ENCODE assay signal across 24 mouse cellular contexts in genomic region chr16:38240167-38240566, GRCm38 (mm10). TPM values are rescaled to one million over a fixed set of nuclear protein-coding genes. Genes with fewer than 3 reads are reported as not detected.
DNase-seq lines count a peak whose midpoint lies in the region; ATAC-seq and TF ChIP-seq lines count a peak whose summit lies in the region.
"Had no signal": no experiment of that assay in that cellular context is flagged by ENCODE, and none has a peak within 500 bp of the region (broad histone marks: within the 10 kb centered on the region; RNA-seq: fewer than 3 reads in every experiment).

No protein-coding gene starts in this region.

- H3K27me3 ChIP-seq in embryonic facial prominence, embryonic 11.5 days (ENCODE audit: control insufficient read depth, insufficient read depth, low read length), result no peaks in the 10 kb centered on the region
- H3K27me3 ChIP-seq in embryonic facial prominence, embryonic 10.5 days (replicated peaks; ENCODE audit: low read depth, poor library complexity, severe bottlenecking), result no peaks in the 10 kb centered on the region
- no peaks in the 10 kb centered on the region for H3K27me3 ChIP-seq in hindbrain, embryonic 16.5 days (replicated peaks; ENCODE audit: control insufficient read depth, insufficient read depth, low read length)
- H3K27me3 ChIP-seq in hindbrain, embryonic 11.5 days (ENCODE audit: control insufficient read depth, insufficient read depth, low read length), result no peaks in the 10 kb centered on the region
- H3K27me3 ChIP-seq in spleen, adult 2 months (ENCODE audit: control insufficient read depth, insufficient read depth, low read length), result no peaks in the 10 kb centered on the region
- H3K27me3 ChIP-seq: embryonic facial prominence, embryonic 13.5 days; forebrain, embryonic 12.5 days; heart, embryonic 13.5 days; kidney, embryonic 15.5 days; neural tube, embryonic 13.5 days; stomach, embryonic 15.5 days had no signal

- no peak overlapping the region for H3K4me2 ChIP-seq in embryonic facial prominence, embryonic 11.5 days (ENCODE audit: low read depth, low read length)
- no peak overlapping the region for H3K4me2 ChIP-seq in hindbrain, embryonic 16.5 days (ENCODE audit: low read length)
- no peak overlapping the region for H3K4me2 ChIP-seq in hindbrain, embryonic 11.5 days (replicated peaks; ENCODE audit: low read depth, low read length)
- H3K4me2 ChIP-seq: embryonic facial prominence, embryonic 13.5 days; forebrain, embryonic 12.5 days; heart, embryonic 13.5 days; kidney, embryonic 15.5 days; neural tube, embryonic 13.5 days; stomach, embryonic 15.5 days had no signal

- intact Hi-C loops in heart, postnatal 36 days (cut with DNase I), result no loop called here

- no peaks in the 10 kb centered on the region; the same call in 1 of the 2 replicates for H3K36me3 ChIP-seq in embryonic facial prominence, embryonic 11.5 days (replicated peaks; ENCODE audit: control insufficient read depth, insufficient read depth, low read depth, low read length)
- peaks cover 54% of the 10 kb centered on the region for H3K36me3 ChIP-seq in embryonic facial prominence, embryonic 10.5 days (replicated peaks)
- H3K36me3 ChIP-seq in hindbrain, embryonic 16.5 days (ENCODE audit: control insufficient read depth, insufficient read depth, low read length), result peaks cover 7% of the 10 kb centered on the region
- H3K36me3 ChIP-seq in hindbrain, embryonic 11.5 days (ENCODE audit: control insufficient read depth, insufficient read depth, low read length), result peaks cover 5% of the 10 kb centered on the region; the same call in 1 of the 2 replicates
- H3K36me3 ChIP-seq in spleen, adult 2 months (ENCODE audit: control insufficient read depth, insufficient read depth, low read length), result peaks cover 5% of the 10 kb centered on the region

- DNase-seq in embryonic facial prominence, embryonic 11.5 days (ENCODE audit: low spot score), result no peak
- no peak for DNase-seq in embryonic facial prominence, embryonic 10.5 days (ENCODE audit: low spot score)
- no peak for DNase-seq in hindbrain, embryonic 11.5 days (ENCODE audit: low spot score)
- no peak for DNase-seq in spleen, adult 2 months (ENCODE audit: low read depth in 1 of 2, low spot score in 2 of 2)
- no peak for DNase-seq in spleen, postnatal 36 days (ENCODE audit: low spot score in 2 of 2)
- DNase-seq in heart, postnatal 36 days, result no peak
- DNase-seq: adrenal gland, postnatal 25 days; cerebellum, adult 11 months; layer of hippocampus, postnatal 36 days had no signal

- no peak for TF ChIP-seq POLR2A in spleen, adult 2 months (IDR thresholded peaks at IDR 0.05; ENCODE audit: low read depth, low read length)

- WGBS in embryonic facial prominence, embryonic 11.5 days, result 95% methylated on average over 10 of the region's 10 CpGs
- 97% methylated on average over 10 of the region's 10 CpGs for WGBS in embryonic facial prominence, embryonic 10.5 days
- WGBS in hindbrain, embryonic 16.5 days, result 95% methylated on average over 10 of the region's 10 CpGs
- 96% methylated on average over 10 of the region's 10 CpGs for WGBS in hindbrain, embryonic 11.5 days
- WGBS in spleen, adult 2 months, result 96% methylated on average over 10 of the region's 10 CpGs

- H3K4me1 ChIP-seq in embryonic facial prominence, embryonic 11.5 days (ENCODE audit: control insufficient read depth, insufficient read depth, low read length), result no peaks in the 10 kb centered on the region
- H3K4me1 ChIP-seq in embryonic facial prominence, embryonic 10.5 days, result no peaks in the 10 kb centered on the region
- H3K4me1 ChIP-seq in hindbrain, embryonic 16.5 days (ENCODE audit: control insufficient read depth, insufficient read depth, low read depth, low read length), result 0 out of 2 replicates have a peak, but pooled peaks cover 2% of the 10 kb centered on the region
- H3K4me1 ChIP-seq in hindbrain, embryonic 11.5 days (replicated peaks; ENCODE audit: control insufficient read depth, insufficient read depth, low read length), result no peaks in the 10 kb centered on the region
- H3K4me1 ChIP-seq in spleen, adult 2 months (ENCODE audit: control insufficient read depth, insufficient read depth, insufficient read length), result peaks cover 8% of the 10 kb centered on the region; the same call in 1 of the 2 replicates
- H3K4me1 ChIP-seq: forebrain, embryonic 12.5 days; kidney, embryonic 15.5 days; midbrain, embryonic 10.5 days; neural tube, embryonic 13.5 days; stomach, embryonic 15.5 days had no signal

- no peak overlapping the region for H3K27ac ChIP-seq in embryonic facial prominence, embryonic 11.5 days (replicated peaks; ENCODE audit: low read depth, low read length)
- H3K27ac ChIP-seq in embryonic facial prominence, embryonic 10.5 days (replicated peaks), result no peak overlapping the region
- H3K27ac ChIP-seq in hindbrain, embryonic 16.5 days (ENCODE audit: low read depth, low read length), result peak overlapping the region; percentile 44; the same call in 1 of the 2 replicates
- H3K27ac ChIP-seq in hindbrain, embryonic 11.5 days (ENCODE audit: low read depth, low read length), result no peak overlapping the region
- peak overlapping the region; percentile 12; the same call in 1 of the 2 replicates for H3K27ac ChIP-seq in spleen, adult 2 months (ENCODE audit: insufficient read depth, low read length)
- H3K27ac ChIP-seq: embryonic facial prominence, embryonic 13.5 days; forebrain, embryonic 12.5 days; heart, embryonic 13.5 days; kidney, embryonic 15.5 days; midbrain, embryonic 10.5 days; neural tube, embryonic 13.5 days; stomach, embryonic 15.5 days had no signal

- H3K9ac ChIP-seq in embryonic facial prominence, embryonic 11.5 days (replicated peaks; ENCODE audit: low read length), result no peak overlapping the region
- no peak overlapping the region for H3K9ac ChIP-seq in hindbrain, embryonic 16.5 days (ENCODE audit: low read depth, low read length)
- H3K9ac ChIP-seq in hindbrain, embryonic 11.5 days (ENCODE audit: low read depth, low read length), result no peak overlapping the region
- H3K9ac ChIP-seq: embryonic facial prominence, embryonic 13.5 days; forebrain, embryonic 12.5 days; heart, embryonic 13.5 days; kidney, embryonic 15.5 days; neural tube, embryonic 13.5 days; stomach, embryonic 15.5 days had no signal

- ATAC-seq in embryonic facial prominence, embryonic 11.5 days (replicated peaks; ENCODE audit: insufficient number of reproducible peaks, low FRiP score, low TSS enrichment, low read depth), result 0 out of 2 replicates have a peak, but pooled peaks have one; percentile 44
- ATAC-seq in hindbrain, embryonic 16.5 days, result peak; percentile 49; the same call in 1 of the 2 replicates
- no peak for ATAC-seq in hindbrain, embryonic 11.5 days (ENCODE audit: low FRiP score)

- no peak overlapping the region for H3K4me3 ChIP-seq in embryonic facial prominence, embryonic 11.5 days (ENCODE audit: low read depth, low read length)
- no peak overlapping the region for H3K4me3 ChIP-seq in embryonic facial prominence, embryonic 10.5 days
- H3K4me3 ChIP-seq in hindbrain, embryonic 16.5 days (ENCODE audit: low read length), result no peak overlapping the region
- no peak overlapping the region for H3K4me3 ChIP-seq in hindbrain, embryonic 11.5 days (ENCODE audit: low read depth, low read length)
- H3K4me3 ChIP-seq in spleen, adult 2 months (ENCODE audit: extremely low read depth, insufficient read depth, insufficient read length), result no peak overlapping the region
- H3K4me3 ChIP-seq: embryonic facial prominence, embryonic 13.5 days; erythroblast, embryonic 14.5 days; forebrain, embryonic 12.5 days; heart, embryonic 13.5 days; kidney, embryonic 15.5 days; midbrain, embryonic 10.5 days; neural tube, embryonic 13.5 days; stomach, embryonic 15.5 days had no signal

- H3K9me3 ChIP-seq in embryonic facial prominence, embryonic 11.5 days (replicated peaks; ENCODE audit: control insufficient read depth, low read length), result no peaks in the 10 kb centered on the region
- H3K9me3 ChIP-seq in embryonic facial prominence, embryonic 10.5 days, result no peaks in the 10 kb centered on the region
- H3K9me3 ChIP-seq in hindbrain, embryonic 16.5 days (ENCODE audit: control insufficient read depth, low read length), result no peaks in the 10 kb centered on the region
- no peaks in the 10 kb centered on the region for H3K9me3 ChIP-seq in hindbrain, embryonic 11.5 days (ENCODE audit: control insufficient read depth, low read length)
- H3K9me3 ChIP-seq: embryonic facial prominence, embryonic 13.5 days; forebrain, embryonic 12.5 days; heart, embryonic 13.5 days; kidney, embryonic 15.5 days; midbrain, embryonic 10.5 days; neural tube, embryonic 13.5 days; stomach, embryonic 15.5 days had no signal

- TF ChIP-seq CTCF in spleen, adult 2 months (IDR thresholded peaks at IDR 0.05; ENCODE audit: extremely low read depth, insufficient read depth, insufficient read length, insufficient replicate concordance), result no peak

RNA-seq across cellular contexts. Expression of gene Nr1i2, which starts 54.5 kb away (rescaled TPM):
- polyA plus RNA-seq in embryonic facial prominence, embryonic 11.5 days (2014; fragmentation: Nextera tagmentation; extraction: Ambion mirVana), result not detected in 2 replicates
- polyA plus RNA-seq in embryonic facial prominence, embryonic 10.5 days (2016; fragmentation: Nextera tagmentation; extraction: Ambion mirVana), result not detected in 2 replicates
- not detected in 2 replicates for polyA plus RNA-seq in hindbrain, embryonic 16.5 days (2015; fragmentation: Nextera tagmentation; extraction: Ambion mirVana)
- 0.06 TPM in 1 of 2 replicates, not detected in the other for polyA plus RNA-seq in hindbrain, embryonic 11.5 days (2014; fragmentation: Nextera tagmentation; extraction: Ambion mirVana)
- not detected in 2 replicates for polyA plus RNA-seq in spleen, adult 2 months (2012; rRNA removed)
- not detected for total RNA-seq in heart, postnatal 36 days (2021)
- total RNA-seq: adrenal gland, postnatal 25 days; gastrocnemius, postnatal 10 days; heart, postnatal 14 days; layer of hippocampus, adult 8-10 months; layer of hippocampus, postnatal 36 days; left cerebral cortex, postnatal 10 days had no signal
- polyA plus RNA-seq: embryonic facial prominence, embryonic 13.5 days; erythroblast, embryonic 14.5 days; forebrain, embryonic 12.5 days; heart, embryonic 13.5 days; limb, embryonic 11.5 days; lung, embryonic 16.5 days; midbrain, embryonic 10.5 days had no signal

Comparison
In these comparisons a context has a peak if more than half of its experiments do, and no peak if none do; other contexts are left out.
1. H3K27ac ChIP-seq: peak in hindbrain, embryonic 16.5 days (single experiment) and spleen, adult 2 months (single experiment); none in embryonic facial prominence, embryonic 11.5 days (single experiment), embryonic facial prominence, embryonic 10.5 days (single experiment) and hindbrain, embryonic 11.5 days (single experiment).